Mouse (Mus musculus): ENCODE results near the gene Gm49661.

The Gm49661 gene

DNA sequence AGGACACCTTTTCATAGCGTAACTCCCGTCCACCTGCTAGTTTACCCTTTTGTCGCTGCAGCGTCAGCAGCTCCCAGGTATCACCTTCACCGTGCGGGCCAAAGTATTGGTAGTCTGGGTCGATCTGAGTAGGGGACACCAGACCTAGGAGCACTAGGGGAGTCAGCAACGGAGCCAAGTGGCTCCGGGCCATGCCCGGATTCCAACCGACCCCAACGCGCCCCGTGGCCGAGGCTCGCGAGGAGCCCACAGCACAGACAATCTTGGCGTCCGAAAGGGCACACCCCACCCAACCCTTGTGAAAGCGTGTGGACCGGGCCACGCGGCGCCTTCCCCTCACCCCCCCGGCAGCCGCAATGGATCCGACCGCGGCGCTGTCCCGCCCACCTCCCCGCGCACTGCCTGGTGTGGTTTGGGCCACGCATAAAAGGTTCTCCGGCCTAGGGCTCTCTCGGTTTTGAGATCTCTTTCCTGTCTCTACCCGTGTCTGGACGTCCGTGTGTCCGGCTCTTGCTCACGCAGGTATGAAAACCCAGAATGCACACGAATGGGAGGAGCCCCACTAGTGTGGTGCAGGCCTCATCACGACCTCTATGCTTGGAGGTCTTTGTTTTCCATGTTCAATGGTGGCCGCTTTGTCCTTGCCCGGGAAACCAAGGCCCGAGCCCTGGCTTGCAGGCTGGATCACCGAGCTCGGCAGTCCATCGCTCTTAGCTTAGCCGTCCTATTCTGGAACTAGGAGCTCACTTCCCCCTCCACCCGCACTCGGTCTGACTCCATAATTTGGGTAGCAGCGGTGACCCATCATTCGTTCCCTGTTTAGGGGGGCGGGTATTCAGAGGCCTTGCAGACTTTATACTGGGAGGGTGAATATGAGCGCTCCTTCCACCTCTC is at the start of gene Gm49661, which contains the start of the genes Prdx2 and Rnaseh2a:
Gm49661 (minus strand) TSS at position 193 of the 894 bp plus-strand sequence.
Prdx2 (plus strand) TSS at position 347 of the 894 bp plus-strand sequence.
Rnaseh2a (minus strand) TSS at position 527 of the 894 bp plus-strand sequence.
- peak; percentile 85 for DNase-seq (ENCODE audit: inconsistent ontology term)

DNA sequence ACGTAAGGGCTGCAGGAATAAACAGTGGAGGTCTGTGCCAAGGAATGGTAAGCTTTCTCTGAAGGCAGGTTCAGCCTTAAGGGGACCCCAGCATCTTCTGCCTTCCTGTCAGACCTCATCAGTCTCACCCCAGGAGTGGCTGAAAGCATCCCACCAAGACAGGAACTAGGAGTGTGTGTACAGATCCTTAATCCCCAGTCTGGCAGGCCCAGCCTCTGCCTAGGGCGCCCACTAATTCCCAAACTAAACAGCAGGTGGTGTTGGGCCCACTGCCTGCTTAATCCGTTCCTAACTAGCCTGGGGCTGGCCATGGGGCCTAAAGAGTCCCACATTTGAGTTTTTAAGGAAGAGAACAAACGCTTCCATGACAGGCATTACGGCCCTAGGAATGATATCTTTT is 48.0 kb upstream of the Gm49661 start:
- no peak for DNase-seq (ENCODE audit: inconsistent ontology term)

DNA sequence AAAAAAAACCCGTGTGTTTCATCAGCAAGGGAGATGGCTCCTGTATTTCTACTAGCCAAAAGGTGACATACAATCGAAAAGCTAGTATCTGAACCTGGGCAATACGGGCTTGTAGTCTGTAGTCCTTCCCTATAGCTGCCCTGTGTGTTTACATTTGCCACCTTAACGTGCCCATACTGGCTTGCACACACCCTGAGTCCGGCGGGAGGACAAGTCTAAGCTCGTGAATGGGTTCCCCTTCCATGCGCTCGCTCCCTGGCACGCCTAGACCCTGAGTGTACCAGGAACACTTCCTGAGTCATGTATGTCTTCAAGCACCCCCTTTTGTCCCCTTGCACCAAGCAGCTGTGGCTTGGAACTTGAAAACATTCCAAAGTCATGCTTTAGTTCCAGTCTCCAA is 47.5 kb upstream of the Gm49661 start:
- peak; percentile 2 for DNase-seq (ENCODE audit: inconsistent ontology term)

DNA sequence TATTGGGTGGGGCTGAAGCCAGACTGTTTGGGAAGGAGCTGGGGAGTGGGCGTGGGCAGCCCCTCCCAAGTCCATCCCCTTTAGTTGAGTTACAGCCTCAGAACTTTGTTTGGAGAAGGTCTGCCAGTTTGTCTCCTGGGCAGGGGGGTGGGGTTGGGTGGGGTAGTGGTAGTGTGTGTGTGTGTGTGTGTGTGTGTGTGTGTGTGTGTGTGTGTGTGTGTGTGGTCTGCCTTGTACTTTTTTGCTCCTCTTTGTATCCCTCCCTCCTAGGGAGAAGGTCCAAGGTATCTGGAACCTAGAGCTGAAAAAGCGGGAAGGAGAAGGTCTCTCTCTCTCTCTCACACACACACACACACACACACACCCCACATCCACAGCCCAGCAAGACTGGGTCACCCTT is 45.2 kb upstream of the Gm49661 start, which contains the start of gene Best2:
Best2 (minus strand) TSS at position 101 of the 400 bp plus-strand sequence.
- no peak for DNase-seq (ENCODE audit: inconsistent ontology term)

DNA sequence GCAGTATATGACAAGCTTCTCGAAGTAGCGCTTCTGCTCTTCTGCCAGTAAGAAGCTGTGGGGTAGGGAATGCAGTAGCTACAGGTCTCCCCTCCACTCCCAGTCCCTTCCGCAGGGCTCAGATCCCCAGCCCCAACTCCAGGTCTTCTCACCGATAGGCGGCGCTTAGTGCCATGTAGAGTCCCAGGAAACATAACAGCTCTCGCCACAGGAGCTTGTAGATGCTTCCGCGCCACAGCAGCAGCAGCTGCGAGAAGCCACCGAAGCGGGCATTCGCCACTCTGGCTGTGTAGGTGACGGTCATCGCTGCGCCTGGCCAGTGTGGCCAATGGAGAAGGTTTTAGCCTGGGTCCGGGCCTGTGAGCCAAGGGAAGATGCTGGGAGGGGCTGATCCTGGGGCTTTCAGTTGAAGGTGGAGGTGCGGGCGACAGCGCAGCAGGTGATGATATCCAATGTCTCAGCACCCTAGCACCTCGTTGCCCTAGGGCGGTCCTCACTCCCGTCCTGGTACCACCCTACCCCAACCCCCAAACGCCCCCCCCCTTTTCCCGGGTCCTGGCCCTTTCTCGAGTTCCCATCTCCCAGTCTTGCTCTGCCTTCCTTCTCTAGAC is 44.1 kb upstream of the Gm49661 start:
- peak; percentile 66 for DNase-seq (ENCODE audit: inconsistent ontology term)

DNA sequence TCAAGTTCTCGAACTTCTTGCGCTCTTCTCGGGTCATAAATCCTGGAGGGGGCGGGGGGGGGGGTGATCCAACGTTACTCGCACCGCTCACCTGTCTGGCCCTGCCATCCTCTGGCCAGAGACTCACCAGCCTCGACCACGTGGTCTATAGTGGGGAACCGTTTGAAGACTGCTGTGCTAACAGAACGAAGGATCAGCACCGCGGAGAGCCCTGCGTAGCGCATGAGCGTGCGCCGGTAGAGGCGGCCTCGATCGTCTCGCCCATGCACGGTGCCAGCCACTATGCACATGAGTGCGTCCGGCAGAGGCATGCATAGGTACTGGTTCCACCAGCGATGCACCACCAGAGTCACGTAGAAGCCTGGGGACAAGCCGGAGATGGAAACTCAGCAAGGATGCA is 42.0 kb upstream of the Gm49661 start:
- no peak for DNase-seq (ENCODE audit: inconsistent ontology term)

DNA sequence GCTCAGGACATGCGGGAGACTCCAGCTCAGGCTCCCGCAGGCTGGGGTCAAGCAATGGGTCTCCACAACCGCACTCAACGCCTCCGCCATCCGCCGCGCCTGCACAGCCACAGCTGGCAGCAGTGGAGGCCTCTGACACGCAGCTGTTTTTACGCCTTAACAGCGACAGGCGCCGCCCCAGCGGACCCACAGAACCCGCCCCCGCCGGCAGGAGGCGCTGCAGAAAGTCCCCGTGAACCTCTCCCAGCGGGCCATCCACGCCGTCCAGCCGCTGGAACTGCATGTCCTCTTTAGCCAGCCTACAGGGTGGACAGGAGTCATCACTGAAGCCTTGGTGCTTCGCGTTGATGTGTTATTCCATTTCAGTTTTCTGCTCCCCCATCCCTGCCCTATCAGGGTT is 38.5 kb upstream of the Gm49661 start:
- no peak for DNase-seq (ENCODE audit: inconsistent ontology term)

DNA sequence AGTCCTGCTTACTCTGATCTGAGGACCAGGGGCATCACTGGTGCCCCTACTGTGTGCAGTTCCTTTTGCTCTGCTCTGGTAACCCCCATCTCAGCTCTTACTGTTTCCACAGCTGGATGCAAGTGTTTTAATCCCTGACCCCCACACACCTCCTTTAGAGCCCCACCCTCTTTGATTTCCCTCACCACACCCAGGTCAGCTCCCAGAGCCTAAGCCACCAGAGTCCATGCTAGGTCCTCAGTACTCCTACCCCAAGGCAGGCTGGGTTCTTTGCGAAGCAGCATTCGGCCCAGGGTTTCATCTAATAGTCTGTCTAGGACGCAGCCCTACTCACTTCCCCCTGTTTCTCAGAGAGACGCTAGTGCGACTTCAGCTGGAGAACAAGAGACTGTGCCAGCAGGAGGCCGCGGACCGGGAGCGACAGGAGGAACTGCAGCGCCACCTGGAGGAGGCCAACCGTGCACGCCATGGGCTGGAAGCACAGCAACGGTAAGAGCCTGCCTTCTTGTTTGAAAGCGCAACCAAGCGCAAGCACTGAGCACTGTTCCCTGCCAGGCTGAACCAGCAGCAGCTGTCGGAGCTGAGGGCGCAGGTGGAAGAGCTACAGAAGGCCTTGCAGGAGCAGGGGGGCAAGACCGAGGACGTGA is 28.5 kb upstream of the Gm49661 start:
- DNase-seq (ENCODE audit: inconsistent ontology term) = peak; percentile 90

DNA sequence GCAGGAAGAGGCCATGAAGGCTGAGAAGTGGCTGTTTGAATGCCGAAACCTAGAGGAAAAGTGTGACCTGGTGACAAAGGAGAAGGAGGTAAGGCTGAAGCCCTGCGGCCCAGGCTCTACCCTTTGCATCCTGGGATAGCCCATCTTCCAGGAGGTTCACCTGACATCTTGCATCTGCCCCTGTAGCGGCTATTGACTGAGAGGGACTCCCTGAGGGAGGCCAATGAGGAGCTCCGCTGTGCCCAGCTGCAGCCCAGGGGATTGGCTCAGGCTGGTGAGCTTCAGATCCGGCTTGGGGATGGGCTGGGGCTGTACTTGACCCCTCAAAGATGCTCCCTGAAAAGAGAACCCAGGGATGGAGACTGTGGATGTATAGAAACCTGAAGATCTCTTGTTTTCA is 27.7 kb upstream of the Gm49661 start:
- DNase-seq (ENCODE audit: inconsistent ontology term) = no peak

DNA sequence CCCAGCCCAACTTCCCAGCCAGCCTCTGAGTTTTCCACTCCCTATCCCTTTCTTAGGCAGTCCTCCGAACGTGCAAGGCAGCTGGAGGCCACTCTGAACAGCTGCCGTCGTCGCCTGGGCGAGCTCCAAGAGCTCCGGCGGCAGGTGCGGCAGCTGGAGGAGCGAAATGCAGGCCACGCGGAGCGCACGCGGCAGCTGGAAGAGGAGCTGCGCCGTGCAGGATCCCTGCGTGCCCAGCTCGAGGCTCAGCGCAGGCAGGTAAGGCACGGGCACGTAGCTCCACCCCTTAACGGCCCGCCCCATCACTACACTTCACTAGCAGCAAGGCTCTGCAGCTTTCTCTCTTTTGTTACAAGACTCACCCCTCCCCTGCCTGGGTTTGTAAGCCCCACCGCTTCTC is 26.4 kb upstream of the Gm49661 start:
- no peak for DNase-seq (ENCODE audit: inconsistent ontology term)

DNA sequence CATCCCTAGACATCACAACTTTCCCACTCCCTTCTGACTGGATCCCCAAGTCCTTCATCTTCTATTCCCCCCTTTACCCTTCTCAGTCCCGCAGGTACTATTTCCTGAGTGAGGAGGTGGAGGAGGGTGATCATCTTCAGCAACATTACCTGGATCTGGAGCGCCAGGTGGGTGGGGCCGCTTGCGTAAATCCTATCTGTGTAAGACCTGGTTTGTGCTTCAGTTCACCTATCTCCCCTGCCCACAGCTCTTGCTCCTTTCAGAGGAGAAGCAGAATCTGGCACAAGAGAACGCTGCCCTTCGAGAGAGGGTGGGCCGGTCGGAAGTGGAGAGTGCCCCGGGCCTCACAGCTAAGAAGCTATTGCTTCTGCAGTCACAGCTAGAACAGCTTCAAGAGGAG is 25.1 kb upstream of the Gm49661 start:
- DNase-seq (ENCODE audit: inconsistent ontology term) = no peak

DNA sequence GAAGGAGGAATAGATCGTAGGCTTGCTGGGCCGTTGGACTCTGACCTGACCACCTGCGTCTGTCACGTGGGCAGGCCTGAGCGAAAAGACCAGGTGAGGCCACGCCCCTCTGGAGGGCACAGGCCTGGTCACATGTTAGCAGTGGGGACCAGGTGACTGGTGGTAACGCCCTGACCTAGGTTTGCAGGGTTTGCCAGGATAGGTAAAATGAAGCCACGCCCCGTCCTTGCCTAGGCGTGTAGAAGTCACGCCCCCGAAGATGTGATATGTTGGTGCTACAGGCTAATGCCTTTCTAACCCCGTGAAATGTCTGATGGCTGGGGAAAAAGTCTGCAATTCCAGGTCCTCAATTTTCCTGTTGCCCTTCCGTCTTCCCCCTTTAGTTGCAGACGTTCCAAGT is 21.6 kb upstream of the Gm49661 start:
- DNase-seq (ENCODE audit: inconsistent ontology term) = no peak

DNA sequence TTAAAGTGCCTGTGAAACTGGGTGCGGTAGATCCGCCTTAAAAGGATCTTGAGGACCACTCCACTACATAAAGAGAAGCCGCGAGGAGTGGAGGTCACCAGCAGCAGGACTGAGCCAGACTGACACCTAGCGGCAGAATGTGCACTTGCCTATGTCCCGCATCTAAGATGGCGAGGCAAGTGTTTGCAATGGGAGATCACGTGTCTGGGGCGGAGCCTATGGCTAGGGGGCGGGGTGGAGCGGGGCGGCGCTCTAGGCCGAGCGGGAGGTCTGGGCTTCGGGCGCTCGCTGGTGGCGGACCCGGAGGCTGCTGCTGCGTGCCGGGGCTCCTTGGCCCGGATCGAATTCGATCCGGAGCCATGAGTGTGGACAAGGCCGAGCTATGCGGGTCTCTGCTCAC is 21.1 kb upstream of the Gm49661 start, which contains the start of gene Hook2:
Hook2 (plus strand) TSS at position 255 of the 400 bp plus-strand sequence.
- DNase-seq (ENCODE audit: inconsistent ontology term) = peak; percentile 97

DNA sequence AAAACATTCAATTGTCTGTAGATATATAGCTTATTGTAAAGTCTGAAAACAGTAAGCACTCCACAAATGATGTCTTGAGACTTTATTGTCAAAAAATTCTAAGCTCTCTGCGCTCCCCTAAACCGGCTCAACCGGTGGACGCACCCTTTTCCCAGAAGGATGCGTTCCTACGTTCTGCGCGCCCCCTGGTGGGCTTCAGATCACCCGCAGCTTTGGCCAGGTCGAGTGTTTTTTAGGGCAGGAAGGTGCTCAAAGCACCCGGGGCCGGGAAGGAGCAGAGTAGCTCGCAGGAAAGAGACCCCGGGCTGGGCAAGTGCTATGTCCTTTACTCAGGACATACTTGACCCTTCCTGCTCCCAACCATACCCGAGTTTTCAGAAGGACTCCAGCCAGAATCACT is 20.6 kb upstream of the Gm49661 start:
- DNase-seq (ENCODE audit: inconsistent ontology term) = peak; percentile 97

DNA sequence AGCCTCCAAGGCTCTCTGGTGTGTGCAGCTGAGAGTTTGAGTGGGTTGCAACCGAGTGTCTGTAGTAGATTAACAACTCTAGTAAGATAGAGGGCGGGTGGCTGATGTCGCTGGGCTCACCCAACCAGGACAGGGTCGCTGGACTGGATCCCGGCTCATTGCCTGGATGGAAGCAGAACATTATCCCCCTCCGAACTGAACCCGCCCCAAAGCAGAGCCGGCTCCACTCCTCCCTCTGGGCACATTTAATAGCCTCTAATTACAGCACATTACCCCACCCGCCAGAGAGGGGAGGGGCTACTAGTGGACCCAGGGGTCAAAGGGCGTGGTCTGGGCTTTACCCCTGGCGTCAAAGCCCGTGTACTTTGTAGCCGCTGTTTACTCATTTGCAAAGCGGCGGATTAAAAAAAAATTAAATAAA is 20.1 kb upstream of the Gm49661 start:
- DNase-seq (ENCODE audit: inconsistent ontology term) = peak; percentile 64

DNA sequence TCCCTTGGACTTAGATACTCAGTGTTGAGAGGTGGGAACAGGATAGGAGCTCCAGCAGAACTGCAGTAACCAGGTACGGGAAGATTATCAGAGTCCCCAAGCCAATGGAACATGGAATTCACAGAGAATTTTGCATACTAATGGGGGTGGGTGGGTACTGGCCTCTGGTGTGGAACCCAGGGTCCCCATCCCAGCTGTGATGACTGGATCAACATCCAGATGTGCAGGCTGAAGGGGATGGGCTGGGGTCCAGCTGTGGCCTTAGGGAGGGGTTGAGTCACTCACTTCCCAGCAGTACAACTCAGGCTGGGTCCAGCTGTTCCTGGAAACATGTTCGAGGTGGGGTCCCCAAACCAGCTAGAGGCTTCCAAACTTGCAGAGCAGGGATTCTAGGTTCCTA is 18.7 kb upstream of the Gm49661 start:
- DNase-seq (ENCODE audit: inconsistent ontology term) = no peak

DNA sequence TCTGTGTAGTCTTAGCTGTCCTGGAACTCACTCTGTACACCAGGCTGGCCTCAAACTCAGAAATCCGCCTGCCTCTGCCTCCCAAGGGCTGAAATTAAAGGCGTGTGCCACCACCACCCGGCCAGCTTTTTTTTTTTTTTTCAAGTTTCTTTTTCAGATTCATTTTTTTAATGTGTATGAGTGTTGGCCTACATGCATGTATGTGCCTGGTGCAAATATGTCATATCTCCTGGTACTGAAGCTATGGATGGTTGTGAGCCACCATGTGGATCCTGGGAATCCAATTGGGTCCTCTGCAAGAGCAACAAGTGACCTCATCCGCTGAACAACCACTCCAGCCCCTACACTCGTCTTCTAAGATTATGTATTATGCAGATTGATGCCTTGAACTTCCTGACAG is 18.2 kb upstream of the Gm49661 start:
- no peak for DNase-seq (ENCODE audit: inconsistent ontology term)

DNA sequence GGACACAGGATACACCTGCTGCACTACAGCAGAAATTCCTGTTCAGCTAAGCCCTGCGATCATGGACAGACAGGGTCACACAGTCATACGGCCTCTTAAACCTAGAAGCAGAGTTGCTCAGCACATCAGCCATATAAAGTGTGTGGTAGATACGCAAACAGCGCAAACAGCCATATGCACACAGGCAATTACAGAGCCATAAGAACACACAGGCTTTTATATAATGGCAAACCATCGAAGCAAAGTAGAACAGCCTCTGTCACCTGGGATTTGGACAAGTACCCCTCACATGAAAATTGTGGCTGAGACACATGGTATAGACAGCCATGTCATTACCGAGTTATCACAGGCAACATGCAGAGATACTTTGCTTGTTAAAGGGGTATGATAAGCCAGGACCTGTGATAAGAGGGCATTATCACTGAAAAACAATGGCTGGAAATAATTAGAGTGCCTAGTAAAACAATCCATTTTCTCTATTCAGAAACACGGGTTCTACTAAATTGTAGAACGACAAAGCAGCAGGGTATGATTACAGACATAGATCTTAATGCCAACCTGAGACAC is 17.2 kb upstream of the Gm49661 start:
- no peak for DNase-seq (ENCODE audit: inconsistent ontology term)

DNA sequence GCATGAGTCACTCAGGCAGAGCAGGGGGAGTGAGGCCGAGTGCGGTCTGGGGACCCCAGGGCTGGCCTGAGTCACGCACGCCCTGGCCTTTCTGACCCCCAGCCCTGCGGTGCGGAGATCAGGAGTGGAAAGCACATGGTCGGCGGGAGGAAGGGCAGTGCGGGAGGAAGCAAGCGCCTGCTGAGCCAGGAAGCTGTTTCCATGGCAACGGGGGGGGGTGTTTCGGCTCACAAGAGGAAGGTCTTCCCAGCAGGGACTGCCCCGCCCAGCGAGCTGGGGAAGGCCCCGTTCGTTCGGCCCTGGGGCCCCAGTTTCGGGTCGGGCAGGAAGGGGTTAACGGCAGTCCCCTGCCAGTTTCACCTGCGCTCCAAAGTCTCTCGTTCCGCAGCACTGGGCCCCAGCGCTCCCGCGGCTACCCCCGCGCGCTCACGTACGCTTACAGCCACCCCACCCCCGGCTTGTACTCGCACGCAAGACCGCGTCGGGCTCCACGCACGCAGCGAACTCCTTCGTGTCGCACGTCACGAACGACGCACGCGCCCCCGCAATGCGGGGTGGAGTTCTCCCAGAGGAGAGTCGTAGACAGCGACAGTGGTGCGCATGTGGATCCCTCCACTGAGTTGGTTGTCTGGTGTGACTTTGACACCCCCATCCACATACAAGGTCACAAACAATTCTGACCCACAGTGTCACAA is 16.6 kb upstream of the Gm49661 start:
- DNase-seq (ENCODE audit: inconsistent ontology term) = peak; percentile 91

DNA sequence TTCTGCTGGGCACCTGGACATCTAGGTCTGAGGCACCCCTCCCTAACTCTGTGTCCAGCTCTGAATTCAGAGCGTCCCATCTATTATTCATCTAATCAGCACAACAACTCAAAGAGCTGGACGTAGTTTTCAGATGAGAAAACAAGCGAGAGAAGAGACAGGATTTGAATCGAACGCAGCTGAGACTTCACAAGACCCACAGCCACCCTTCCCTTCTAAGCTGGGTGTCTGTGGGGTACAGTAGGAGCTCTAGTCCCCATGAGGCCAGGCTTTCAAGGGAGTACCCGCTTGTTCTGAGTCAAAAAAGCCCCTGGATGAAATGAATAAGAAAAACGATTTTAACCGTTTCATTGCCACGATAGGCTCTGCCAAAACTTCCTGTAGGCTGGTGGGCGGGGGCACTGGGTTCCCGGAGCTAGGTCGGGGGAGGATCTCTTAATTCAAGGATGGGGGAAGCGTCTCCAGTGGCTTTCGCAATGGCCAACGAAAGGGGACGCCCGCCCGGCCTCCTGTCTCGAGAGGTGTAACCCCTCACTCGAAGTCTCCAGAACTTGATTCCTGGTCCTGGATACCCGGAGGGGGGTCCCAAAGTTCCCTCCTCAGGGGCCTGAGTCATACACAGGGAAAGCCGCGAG is 15.9 kb upstream of the Gm49661 start:
- DNase-seq (ENCODE audit: inconsistent ontology term) = no peak

Measured in Muller cell, postnatal 12 days (primary cell).